Comparison of ENCODE assay signal across 8 mouse cellular contexts in genomic region chr13:49247740-49248466, GRCm38 (mm10). TPM values are rescaled to one million over a fixed set of nuclear protein-coding genes. Genes with fewer than 3 reads are reported as not detected.
A peak's percentile ranks its signal among the peaks of the same experiment; 100 is the strongest.
DNase-seq lines count a peak whose midpoint lies in the region; ATAC-seq and TF ChIP-seq lines count a peak whose summit lies in the region.

No protein-coding gene starts in this region.

- peak overlapping the region; percentile 55 for H3K4me2 ChIP-seq in forebrain, postnatal 0 days (ENCODE audit: low read depth)
- peak overlapping the region; percentile 66 for H3K4me2 ChIP-seq in kidney, postnatal 0 days (ENCODE audit: low read length)

- no peak for TF ChIP-seq CTCF in forebrain, postnatal 0 days (IDR thresholded peaks at IDR 0.05; ENCODE audit: low read depth)
- TF ChIP-seq CTCF in kidney, postnatal 0 days (IDR thresholded peaks at IDR 0.05; ENCODE audit: low read depth): no peak
- TF ChIP-seq CTCF in spleen, adult 2 months (IDR thresholded peaks at IDR 0.05; ENCODE audit: extremely low read depth, insufficient read depth, insufficient read length, insufficient replicate concordance): no peak

- peak; percentile 73 for TF ChIP-seq POLR2A in spleen, adult 2 months (IDR thresholded peaks at IDR 0.05; ENCODE audit: low read depth, low read length)

- peak; percentile 78 for ATAC-seq in activated CD4-positive, CD25-positive, alpha-beta regulatory T cell, adult 4 months
- ATAC-seq in forebrain, postnatal 0 days: peak; percentile 47; the same call in 1 of the 2 replicates
- peak; percentile 62 for ATAC-seq in kidney, postnatal 0 days (replicated peaks; ENCODE audit: low FRiP score, low read depth)
- ATAC-seq in erythroid progenitor cell, adult 5-6 weeks (replicated peaks; ENCODE audit: low FRiP score, poor library complexity, severe bottlenecking): no peak
- no peak for ATAC-seq in cerebellum, adult (ENCODE audit: insufficient number of reproducible peaks, low FRiP score, low TSS enrichment)

- peak overlapping the region; percentile 35 for H3K4me3 ChIP-seq in forebrain, postnatal 0 days (ENCODE audit: low read depth, low read length)
- peak overlapping the region; percentile 39 for H3K4me3 ChIP-seq in kidney, postnatal 0 days (replicated peaks; ENCODE audit: low read depth, low read length)
- H3K4me3 ChIP-seq in megakaryocyte, embryonic 14.5 days (replicated peaks): peak overlapping the region; percentile 99
- H3K4me3 ChIP-seq in spleen, adult 2 months (ENCODE audit: extremely low read depth, insufficient read depth, insufficient read length): peak overlapping the region; percentile 85

- H3K9me3 ChIP-seq in forebrain, postnatal 0 days (ENCODE audit: low read length): no peaks in the 10 kb centered on the region
- H3K9me3 ChIP-seq in kidney, postnatal 0 days (replicated peaks; ENCODE audit: low read length): no peaks in the 10 kb centered on the region
- H3K9me3 ChIP-seq in megakaryocyte, embryonic 14.5 days: no peaks in the 10 kb centered on the region

- peaks cover 27% of the 10 kb centered on the region for H3K27me3 ChIP-seq in forebrain, postnatal 0 days (ENCODE audit: insufficient read depth, low read length)
- no peaks in the 10 kb centered on the region for H3K27me3 ChIP-seq in kidney, postnatal 0 days (ENCODE audit: insufficient read depth, low read length)
- no peaks in the 10 kb centered on the region for H3K27me3 ChIP-seq in megakaryocyte, embryonic 14.5 days (replicated peaks)
- no peaks in the 10 kb centered on the region for H3K27me3 ChIP-seq in spleen, adult 2 months (ENCODE audit: control insufficient read depth, insufficient read depth, low read length)

- H3K4me1 ChIP-seq in forebrain, postnatal 0 days (ENCODE audit: insufficient read depth): no peaks in the 10 kb centered on the region; the same call in 1 of the 2 replicates
- H3K4me1 ChIP-seq in kidney, postnatal 0 days (replicated peaks; ENCODE audit: insufficient read depth, low read length): peaks cover 7% of the 10 kb centered on the region; the same call in 1 of the 2 replicates
- peaks cover 96% of the 10 kb centered on the region for H3K4me1 ChIP-seq in megakaryocyte, embryonic 14.5 days
- peaks cover 59% of the 10 kb centered on the region; the same call in 1 of the 2 replicates for H3K4me1 ChIP-seq in spleen, adult 2 months (ENCODE audit: control insufficient read depth, insufficient read depth, insufficient read length)

- peak; percentile 88 for DNase-seq in CD4-positive, CD25-positive, alpha-beta regulatory T cell, adult 2 months (ENCODE audit: low read depth, low spot score)
- no peak for DNase-seq in forebrain, postnatal 0 days
- peak; percentile 42 for DNase-seq in kidney, postnatal 0 days (ENCODE audit: low spot score)
- DNase-seq in spleen, adult 2 months (ENCODE audit: low read depth in 1 of 2, low spot score in 2 of 2): peak; percentile 55 to 66

- no peaks in the 10 kb centered on the region for H3K36me3 ChIP-seq in forebrain, postnatal 0 days (ENCODE audit: insufficient read depth)
- H3K36me3 ChIP-seq in kidney, postnatal 0 days (ENCODE audit: insufficient read depth, low read length): no peaks in the 10 kb centered on the region
- peaks cover 37% of the 10 kb centered on the region for H3K36me3 ChIP-seq in megakaryocyte, embryonic 14.5 days (replicated peaks; ENCODE audit: low read length)
- no peaks in the 10 kb centered on the region for H3K36me3 ChIP-seq in spleen, adult 2 months (ENCODE audit: control insufficient read depth, insufficient read depth, low read length)

- no peak overlapping the region for H3K9ac ChIP-seq in forebrain, postnatal 0 days
- H3K9ac ChIP-seq in kidney, postnatal 0 days (ENCODE audit: low read depth, low read length): peak overlapping the region; percentile 53; the same call in 1 of the 2 replicates

- H3K27ac ChIP-seq in forebrain, postnatal 0 days (ENCODE audit: low read depth, low read length): no peak overlapping the region
- H3K27ac ChIP-seq in kidney, postnatal 0 days: peak overlapping the region; percentile 51; the same call in 1 of the 2 replicates
- peak overlapping the region; percentile 65 for H3K27ac ChIP-seq in spleen, adult 2 months (ENCODE audit: insufficient read depth, low read length)

- WGBS in forebrain, postnatal 0 days: 4% methylated on average over 57 of the region's 58 CpGs
- 1% methylated on average over 58 of the region's 58 CpGs for WGBS in kidney, postnatal 0 days
- 1% methylated on average over 58 of the region's 58 CpGs for WGBS in spleen, adult 2 months

RNA-seq across cellular contexts. Expression of gene Susd3, which starts 0.6 kb away (rescaled TPM):
- polyA plus RNA-seq in activated CD4-positive, CD25-positive, alpha-beta regulatory T cell, adult 4 months (2017; shearing (Covaris generic)): 10 to 100 TPM; 61.0 to 67.4 TPM
- 0.38 and 0.85 TPM in 2 replicates for total RNA-seq in forebrain, postnatal 0 days (2014; rRNA removed)
- 0.77 and 1.2 TPM in 2 replicates for polyA plus RNA-seq in forebrain, postnatal 0 days (2015; fragmentation: Nextera tagmentation; extraction: Ambion mirVana)
- polyA plus RNA-seq in kidney, postnatal 0 days (2015; fragmentation: Nextera tagmentation; extraction: Ambion mirVana): 41.8 and 44.8 TPM in 2 replicates
- polyA plus RNA-seq in megakaryocyte, embryonic 14.5 days (2012; ENCODE audit: insufficient read depth, low replicate concordance): 289 and 697 TPM in 2 replicates
- 49.7 and 58.1 TPM in 2 replicates for polyA plus RNA-seq in spleen, adult 2 months (2012; rRNA removed)
- total RNA-seq in erythroid progenitor cell, adult 5-6 weeks (2015; ENCODE audit: low replicate concordance): 0.84 and 1.4 TPM in 2 replicates
- total RNA-seq in erythroid progenitor cell, adult 5-6 weeks (2017; ENCODE audit: low replicate concordance): 2.7 and 3.9 TPM in 2 replicates

RNA-seq across cellular contexts. Expression of gene Card19, which starts 32.1 kb away (rescaled TPM):
- 10 to 100 TPM; 56.9 to 66.6 TPM for polyA plus RNA-seq in activated CD4-positive, CD25-positive, alpha-beta regulatory T cell, adult 4 months (2017; shearing (Covaris generic))
- total RNA-seq in forebrain, postnatal 0 days (2014; rRNA removed): 14.9 and 15.8 TPM in 2 replicates
- polyA plus RNA-seq in forebrain, postnatal 0 days (2015; fragmentation: Nextera tagmentation; extraction: Ambion mirVana): 32.0 TPM in 2 replicates
- 71.3 and 77.0 TPM in 2 replicates for polyA plus RNA-seq in kidney, postnatal 0 days (2015; fragmentation: Nextera tagmentation; extraction: Ambion mirVana)
- 534 and 845 TPM in 2 replicates for polyA plus RNA-seq in megakaryocyte, embryonic 14.5 days (2012; ENCODE audit: insufficient read depth, low replicate concordance)
- 79.4 and 106 TPM in 2 replicates for polyA plus RNA-seq in spleen, adult 2 months (2012; rRNA removed)
- 3.2 and 17.6 TPM in 2 replicates for total RNA-seq in erythroid progenitor cell, adult 5-6 weeks (2015; ENCODE audit: low replicate concordance)
- 2.2 and 3.4 TPM in 2 replicates for total RNA-seq in erythroid progenitor cell, adult 5-6 weeks (2017; ENCODE audit: low replicate concordance)

Comparison
In these comparisons a context has a peak if more than half of its experiments do, and no peak if none do; other contexts are left out.
1. ATAC-seq: peak in activated CD4-positive, CD25-positive, alpha-beta regulatory T cell, adult 4 months (single experiment), forebrain, postnatal 0 days (single experiment) and kidney, postnatal 0 days (single experiment); none in erythroid progenitor cell, adult 5-6 weeks (single experiment) and cerebellum, adult (single experiment).
2. H3K4me3 ChIP-seq: peak in every context shown above with its lines; median percentile 99 in megakaryocyte, embryonic 14.5 days; 85 in spleen, adult 2 months; 39 in kidney, postnatal 0 days; 35 in forebrain, postnatal 0 days.
3. RNA of gene Susd3, which starts 0.6 kb away (polyA plus RNA-seq): 289 to 697 TPM in megakaryocyte, embryonic 14.5 days, 61.0 to 67.4 TPM in activated CD4-positive, CD25-positive, alpha-beta regulatory T cell, adult 4 months, 49.7 to 58.1 TPM in spleen, adult 2 months and 41.8 to 44.8 TPM in kidney, postnatal 0 days; 0.77 to 1.2 TPM in forebrain, postnatal 0 days; every median in the first group is over 10 times any median in the second.